Mouse (Mus musculus) neural tube, embryonic 14.5 days (tissue): ENCODE data around the gene Pigl. TPM values are rescaled to one million over a fixed set of nuclear protein-coding genes. Genes with fewer than 3 reads are reported as not detected.
"Not testable (repeated sequence)": the region's sequence is repeated elsewhere in the genome, so short reads cannot be mapped to it uniquely, and the experiment has no call there.

Experiments
- ATAC-seq: fragments of 200-750 bp; cut with Nextera tagmentation; 2 replicates; pipeline ENCODE4 v1.8.0; 2017; ENCODE audit warnings: low read depth, mild to moderate bottlenecking, moderate TSS enrichment, moderate library complexity
- H3K27ac ChIP-seq: fragments of 300-500 bp; sonication (generic); 2 replicates; pipeline ENCODE4 v1.5.1; 2014; ENCODE audit warnings: low read depth, mild to moderate bottlenecking, control low read depth, low read length, moderate library complexity, mixed read lengths
- H3K27me3 ChIP-seq: fragments of 300-500 bp; sonication (generic); 2 replicates; pipeline ENCODE4 v1.6.1; 2014; ENCODE audit warnings: low read length; ENCODE audit not compliant: control insufficient read depth, insufficient read depth
- H3K36me3 ChIP-seq: fragments of 300-500 bp; sonication (generic); 2 replicates; pipeline ENCODE4 v1.6.1; 2014; ENCODE audit warnings: low read length, mixed read lengths; ENCODE audit not compliant: control insufficient read depth, insufficient read depth
- H3K4me1 ChIP-seq: fragments of 300-500 bp; sonication (generic); 2 replicates; pipeline ENCODE4 v1.6.1; 2014; ENCODE audit warnings: low read length; ENCODE audit not compliant: control insufficient read depth, insufficient read depth
- H3K4me2 ChIP-seq: fragments of 300-500 bp; sonication (generic); 2 replicates; pipeline ENCODE4 v1.6.1; 2014; ENCODE audit warnings: mild to moderate bottlenecking, low read depth, low read length, control low read depth
- H3K4me3 ChIP-seq: fragments of 300-500 bp; sonication (generic); 2 replicates; pipeline ENCODE4 v1.5.1; 2014; ENCODE audit warnings: low read depth, low read length, control low read depth, mixed read lengths
- H3K9ac ChIP-seq: fragments of 300-500 bp; sonication (generic); replicated peaks from 2 replicates; pipeline ENCODE4 v1.6.1; 2014; ENCODE audit warnings: low read depth, mild to moderate bottlenecking, control low read depth, low read length, mixed read lengths
- H3K9me3 ChIP-seq: fragments of 300-500 bp; sonication (generic); 2 replicates; pipeline ENCODE4 v1.6.1; 2016; ENCODE audit warnings: low read length; ENCODE audit not compliant: control insufficient read depth
- WGBS: fragments of 180-500 bp; shearing (Covaris S2); extraction: QIAGEN DNeasy Blood & Tissue Kit; methylation state at CpG from one replicate; pipeline ENCODE4 v1.1.7; 2014; 5-methylcytosine and 5-hydroxymethylcytosine counted together
- polyA plus RNA-seq: library from polyadenylated mRNA; unstranded; fragments of >200 nt; fragmentation: Nextera tagmentation; extraction: Ambion mirVana; gene quantifications from 2 replicates; pipeline ENCODE4 v1.2.1, GENCODE M21; 2014

The Pigl gene
- polyA plus RNA-seq, 1 experiment from 2014 or later, result 10.4 TPM

GRCm38 (mm10) chr11:62500529-62500928 lies 42.3 kb downstream of the Pigl start:
- H3K27me3 ChIP-seq, result no peaks in the 10 kb centered on the region
- no peak overlapping the region for H3K27ac ChIP-seq
- H3K4me3 ChIP-seq, result no peak overlapping the region
- H3K4me2 ChIP-seq, result no peak overlapping the region
- no peak overlapping the region for H3K9ac ChIP-seq
- 84% methylated on average over 2 of the region's 2 CpGs for WGBS
- H3K9me3 ChIP-seq, result no peaks in the 10 kb centered on the region
- no peaks in the 10 kb centered on the region for H3K36me3 ChIP-seq
- ATAC-seq, result no peak
- no peaks in the 10 kb centered on the region for H3K4me1 ChIP-seq

GRCm38 (mm10) chr11:62507683-62508082 lies 49.4 kb downstream of the Pigl start:
- H3K4me1 ChIP-seq, result no peaks in the 10 kb centered on the region
- WGBS, result 82% methylated on average over 4 of the region's 4 CpGs
- no peak for ATAC-seq
- H3K36me3 ChIP-seq, result no peaks in the 10 kb centered on the region
- no peak overlapping the region for H3K4me3 ChIP-seq
- H3K9ac ChIP-seq, result no peak overlapping the region
- no peak overlapping the region for H3K27ac ChIP-seq
- H3K4me2 ChIP-seq, result no peak overlapping the region
- no peaks in the 10 kb centered on the region for H3K9me3 ChIP-seq
- H3K27me3 ChIP-seq, result no peaks in the 10 kb centered on the region

- ATAC-seq, H3K9me3 ChIP-seq: not testable (repeated sequence)
Observed at GRCm38 (mm10) chr11:62508365-62508764, 50.1 kb downstream of the Pigl start.

GRCm38 (mm10) chr11:62508816-62509215 lies 50.6 kb downstream of the Pigl start:
- not testable (repeated sequence) for ATAC-seq, H3K27me3 ChIP-seq, H3K4me2 ChIP-seq, H3K4me1 ChIP-seq, H3K9ac ChIP-seq, H3K27ac ChIP-seq, H3K9me3 ChIP-seq, H3K36me3 ChIP-seq, H3K4me3 ChIP-seq
- 96% methylated on average over 5 of the region's 5 CpGs for WGBS

More at GRCm38 (mm10) chr11:62508365-62508764, 50.1 kb downstream of the Pigl start:
- not testable (repeated sequence) for H3K4me3 ChIP-seq, H3K27ac ChIP-seq, H3K27me3 ChIP-seq, H3K4me2 ChIP-seq, H3K4me1 ChIP-seq, H3K36me3 ChIP-seq, H3K9ac ChIP-seq
- WGBS, result 95% methylated on average over 13 of the region's 13 CpGs

GRCm38 (mm10) chr11:62509571-62509970 lies 51.3 kb downstream of the Pigl start:
- H3K9me3 ChIP-seq, result no peaks in the 10 kb centered on the region
- no peak overlapping the region for H3K27ac ChIP-seq
- ATAC-seq, result no peak
- H3K4me1 ChIP-seq, result no peaks in the 10 kb centered on the region
- H3K4me2 ChIP-seq, result no peak overlapping the region
- H3K4me3 ChIP-seq, result no peak overlapping the region
- 72% methylated on average over 3 of the region's 3 CpGs for WGBS
- no peaks in the 10 kb centered on the region for H3K27me3 ChIP-seq
- no peaks in the 10 kb centered on the region for H3K36me3 ChIP-seq
- H3K9ac ChIP-seq, result no peak overlapping the region

GRCm38 (mm10) chr11:62510956-62511355 lies 52.7 kb downstream of the Pigl start:
- ATAC-seq, result no peak
- no peaks in the 10 kb centered on the region for H3K27me3 ChIP-seq
- H3K4me3 ChIP-seq, result no peak overlapping the region
- no peak overlapping the region for H3K9ac ChIP-seq
- no peak overlapping the region for H3K4me2 ChIP-seq
- no peaks in the 10 kb centered on the region for H3K4me1 ChIP-seq
- whole genome bisulfite sequencing, result 86% methylated on average over 5 of the region's 5 CpGs
- H3K9me3 ChIP-seq, result no peaks in the 10 kb centered on the region
- H3K27ac ChIP-seq, result no peak overlapping the region
- no peaks in the 10 kb centered on the region for H3K36me3 ChIP-seq

- Histone ChIP-seq H3K4me2 (no peak overlapping the region), H3K4me3 (no peak overlapping the region), H3K4me1 (no peaks in the 10 kb centered on the region), H3K9ac (no peak overlapping the region), H3K36me3 (no peaks in the 10 kb centered on the region), H3K27ac (no peak overlapping the region), H3K9me3 (no peaks in the 10 kb centered on the region), H3K27me3 (no peaks in the 10 kb centered on the region)
- 73% methylated on average over 13 of the region's 13 CpGs for WGBS
- no peak for ATAC-seq
Observed at GRCm38 (mm10) chr11:62511444-62512202, 53.4 kb downstream of the Pigl start.

GRCm38 (mm10) chr11:62512529-62513080 lies 54.3 kb downstream of the Pigl start:
- Histone ChIP-seq H3K9ac (no peak overlapping the region), H3K4me2 (no peak overlapping the region), H3K27ac (no peak overlapping the region), H3K4me1 (no peaks in the 10 kb centered on the region), H3K27me3 (no peaks in the 10 kb centered on the region), H3K36me3 (no peaks in the 10 kb centered on the region), H3K9me3 (no peaks in the 10 kb centered on the region), H3K4me3 (no peak overlapping the region)
- 88% methylated on average over 8 of the region's 8 CpGs for WGBS
- no peak for ATAC-seq

- no peak overlapping the region for H3K27ac ChIP-seq
- no peak overlapping the region for H3K9ac ChIP-seq
- H3K4me3 ChIP-seq, result no peak overlapping the region
- no peaks in the 10 kb centered on the region for H3K36me3 ChIP-seq
- ATAC-seq, result no peak
- no peaks in the 10 kb centered on the region for H3K27me3 ChIP-seq
- H3K4me2 ChIP-seq, result no peak overlapping the region
- H3K9me3 ChIP-seq, result no peaks in the 10 kb centered on the region
- 68% methylated on average over 6 of the region's 6 CpGs for WGBS
- no peaks in the 10 kb centered on the region for H3K4me1 ChIP-seq
Observed at GRCm38 (mm10) chr11:62513311-62513710, 55.1 kb downstream of the Pigl start.
